Mouse (Mus musculus) CH12.LX (cell line): Measurements from ENCODE around the gene Dnase1l1. TPM values are rescaled to one million over a fixed set of nuclear protein-coding genes. Genes with fewer than 3 reads are reported as not detected.
A peak's percentile ranks its signal among the peaks of the same experiment; 100 is the strongest.

ENCODE experiments used
- DNase-seq: peaks from one replicate; pipeline ENCODE4 v3.0.0-alpha.2; 2013; ENCODE audit errors: extremely low read depth
- H3K27ac ChIP-seq: 2 replicates; pipeline ENCODE4 v1.5.1; 2012; ENCODE audit warnings: low read depth, mild to moderate bottlenecking, control low read depth, moderate library complexity; ENCODE audit not compliant: insufficient read depth
- H3K27me3 ChIP-seq: replicated peaks from 2 replicates; pipeline ENCODE3; 2012; ENCODE audit warnings: inconsistent platforms
- H3K36me3 ChIP-seq, 2 experiments: replicated peaks in 1 of 2; 2 replicates each; pipeline versions ENCODE3 to v1.6.1; 2012; ENCODE audit warnings: inconsistent platforms in 1 of 2, low read length in 1 of 2, mild to moderate bottlenecking in 1 of 2, mixed read lengths in 1 of 2, moderate library complexity in 1 of 2; ENCODE audit not compliant: control insufficient read depth in 1 of 2, insufficient read depth in 1 of 2
- H3K4me1 ChIP-seq, 2 experiments: 2 replicates each; pipeline ENCODE4 v1.6.1; 2012; ENCODE audit warnings: inconsistent platforms in 1 of 2, moderate library complexity in 1 of 2; ENCODE audit not compliant: insufficient read depth in 2 of 2, control insufficient read depth in 1 of 2
- H3K4me2 ChIP-seq: 2 replicates; pipeline ENCODE4 v1.6.1; 2012; ENCODE audit warnings: low read depth, mild to moderate bottlenecking, control low read depth; ENCODE audit not compliant: poor library complexity, insufficient read depth, severe bottlenecking
- H3K4me3 ChIP-seq, 3 experiments: fragments of 150-350 bp in 1 of 3; sonication (generic) in 1 of 3; replicated peaks in 1 of 3; 2 replicates each; pipeline versions ENCODE3 to v1.5.1; 2011 to 2012; ENCODE audit warnings: low read depth in 2 of 3, low read length in 2 of 3, mild to moderate bottlenecking in 2 of 3, moderate library complexity in 2 of 3, control low read depth in 1 of 3, improper control_type of control experiment in 1 of 3, inconsistent platforms in 1 of 3, mixed read lengths in 1 of 3; ENCODE audit not compliant: poor library complexity in 1 of 3
- H3K79me2 ChIP-seq: replicated peaks from 2 replicates; pipeline ENCODE4 v1.6.1; 2012; ENCODE audit warnings: mild to moderate bottlenecking, moderate library complexity; ENCODE audit not compliant: control insufficient read depth, poor library complexity, insufficient read depth, severe bottlenecking; ENCODE audit errors: extremely low read depth
- H3K9ac ChIP-seq: 2 replicates; pipeline ENCODE4 v1.6.1; 2012; ENCODE audit warnings: low read depth, mild to moderate bottlenecking, control low read depth, moderate library complexity; ENCODE audit not compliant: insufficient read depth
- H3K9me3 ChIP-seq: replicated peaks from 2 replicates; pipeline ENCODE3; 2012; ENCODE audit warnings: low read length, inconsistent platforms, mixed read lengths
- BHLHE40 ChIP-seq: IDR thresholded peaks from 2 replicates; pipeline ENCODE4 v1.6.1; 2011; ENCODE audit warnings: mild to moderate bottlenecking, low read depth, low read length, improper control_type of control experiment
- CHD1 ChIP-seq: IDR thresholded peaks from 2 replicates; pipeline ENCODE4 v1.6.1; 2012; ENCODE audit warnings: low read depth, low read length, improper control_type of control experiment, inconsistent platforms
- CHD2 ChIP-seq: IDR thresholded peaks from 2 replicates; pipeline ENCODE4 v1.6.1; 2011; ENCODE audit warnings: low read length, improper control_type of control experiment
- CTCF ChIP-seq, 2 experiments: IDR thresholded peaks in 1 of 2; conservative IDR thresholded peaks in 1 of 2; 2 replicates each; pipeline ENCODE4 v1.5.1; 2011 to 2012; ENCODE audit warnings: low read depth in 2 of 2, low read length in 2 of 2, improper control_type of control experiment in 1 of 2, inconsistent platforms in 1 of 2, mild to moderate bottlenecking in 1 of 2, moderate library complexity in 1 of 2
- E2F4 ChIP-seq: IDR thresholded peaks from 2 replicates; pipeline ENCODE4 v1.6.1; 2011; ENCODE audit warnings: low read depth, low read length, improper control_type of control experiment; ENCODE audit not compliant: insufficient replicate concordance
- ELF1 ChIP-seq: IDR thresholded peaks from 2 replicates; pipeline ENCODE4 v1.6.1; 2014; ENCODE audit warnings: low read depth, mild to moderate bottlenecking, inconsistent platforms, low read length, improper control_type of control experiment
- EP300 ChIP-seq: IDR thresholded peaks from 2 replicates; pipeline ENCODE4 v1.6.1; 2011; ENCODE audit warnings: low read length, improper control_type of control experiment
- ETS1 ChIP-seq: conservative IDR thresholded peaks from 2 replicates; pipeline ENCODE4 v1.6.1; 2012; ENCODE audit warnings: low read depth, mild to moderate bottlenecking, inconsistent platforms, low read length, improper control_type of control experiment, moderate library complexity
- GABPA ChIP-seq: IDR thresholded peaks from 2 replicates; pipeline ENCODE4 v1.6.1; 2012; ENCODE audit warnings: low read depth, low read length, improper control_type of control experiment, inconsistent platforms; ENCODE audit not compliant: insufficient replicate concordance
- HCFC1 ChIP-seq: IDR thresholded peaks from 2 replicates; pipeline ENCODE4 v1.6.1; 2012; ENCODE audit warnings: low read depth, mild to moderate bottlenecking, inconsistent platforms, low read length, improper control_type of control experiment
- IRF4 ChIP-seq: IDR thresholded peaks from 2 replicates; pipeline ENCODE4 v1.6.1; 2014; ENCODE audit warnings: low read depth, mild to moderate bottlenecking, inconsistent platforms, low read length, improper control_type of control experiment
- JUN ChIP-seq: IDR thresholded peaks from 2 replicates; pipeline ENCODE4 v1.6.1; 2011; ENCODE audit warnings: low read depth, mild to moderate bottlenecking, low read length, improper control_type of control experiment, moderate library complexity; ENCODE audit not compliant: insufficient read depth
- JUND ChIP-seq: conservative IDR thresholded peaks from 2 replicates; pipeline ENCODE4 v1.6.1; 2011; ENCODE audit warnings: low read depth, low read length, improper control_type of control experiment
- KAT2A ChIP-seq: IDR thresholded peaks from 2 replicates; pipeline ENCODE4 v1.6.1; 2012; ENCODE audit warnings: low read length, improper control_type of control experiment, inconsistent platforms; ENCODE audit not compliant: insufficient replicate concordance
- MAFK ChIP-seq: IDR thresholded peaks from 2 replicates; pipeline ENCODE4 v1.6.1; 2011; ENCODE audit warnings: low read length, improper control_type of control experiment; ENCODE audit not compliant: insufficient replicate concordance
- MAX ChIP-seq: IDR thresholded peaks from 2 replicates; pipeline ENCODE4 v1.6.1; 2011; ENCODE audit warnings: low read length, improper control_type of control experiment
- MAZ ChIP-seq: IDR thresholded peaks from 2 replicates; pipeline ENCODE4 v1.6.1; 2012; ENCODE audit warnings: low read depth, mild to moderate bottlenecking, inconsistent platforms, low read length, improper control_type of control experiment, moderate library complexity
- MEF2A ChIP-seq: IDR thresholded peaks from 2 replicates; pipeline ENCODE4 v1.6.1; 2014; ENCODE audit warnings: low read depth, mild to moderate bottlenecking, inconsistent platforms, low read length, improper control_type of control experiment, borderline replicate concordance
- MXI1 ChIP-seq: IDR thresholded peaks from 2 replicates; pipeline ENCODE4 v1.6.1; 2011; ENCODE audit warnings: mild to moderate bottlenecking, low read depth, low read length, improper control_type of control experiment
- MYC ChIP-seq: IDR thresholded peaks from 2 replicates; pipeline ENCODE4 v1.6.1; 2011; ENCODE audit warnings: low read depth, mild to moderate bottlenecking, improper control_type of control experiment, low read length
- NELFE ChIP-seq: IDR thresholded peaks from 2 replicates; pipeline ENCODE4 v1.6.1; 2011; ENCODE audit warnings: low read depth, low read length, improper control_type of control experiment
- NRF1 ChIP-seq: IDR thresholded peaks from 2 replicates; pipeline ENCODE4 v1.6.1; 2014; ENCODE audit warnings: low read depth, mild to moderate bottlenecking, inconsistent platforms, low read length, improper control_type of control experiment, moderate library complexity
- PAX5 ChIP-seq: IDR thresholded peaks from 2 replicates; pipeline ENCODE4 v1.6.1; 2012; ENCODE audit warnings: low read length, inconsistent platforms, mixed read lengths
- POLR2A ChIP-seq: IDR thresholded peaks from 2 replicates; pipeline ENCODE4 v1.6.1; 2011; ENCODE audit warnings: low read depth, mild to moderate bottlenecking, improper control_type of control experiment, low read length
- POLR2AphosphoS2 ChIP-seq: IDR thresholded peaks from 2 replicates; pipeline ENCODE4 v1.6.1; 2011; ENCODE audit warnings: low read depth, low read length, improper control_type of control experiment
- RAD21 ChIP-seq: IDR thresholded peaks from 2 replicates; pipeline ENCODE4 v1.6.1; 2011; ENCODE audit warnings: low read depth, mild to moderate bottlenecking, low read length, improper control_type of control experiment, moderate library complexity
- RCOR1 ChIP-seq: conservative IDR thresholded peaks from 2 replicates; pipeline ENCODE4 v1.6.1; 2012; ENCODE audit warnings: low read depth, mild to moderate bottlenecking, inconsistent platforms, low read length, improper control_type of control experiment
- SIN3A ChIP-seq: IDR thresholded peaks from 2 replicates; pipeline ENCODE4 v1.6.1; 2012; ENCODE audit warnings: low read length, improper control_type of control experiment, inconsistent platforms
- SMC3 ChIP-seq: IDR thresholded peaks from 2 replicates; pipeline ENCODE4 v1.6.1; 2011; ENCODE audit warnings: low read depth, low read length, improper control_type of control experiment
- TBP ChIP-seq: conservative IDR thresholded peaks from 2 replicates; pipeline ENCODE4 v1.6.1; 2011; ENCODE audit warnings: low read depth, low read length, improper control_type of control experiment
- TCF12 ChIP-seq: IDR thresholded peaks from 2 replicates; pipeline ENCODE4 v1.6.1; 2014; ENCODE audit warnings: low read depth, mild to moderate bottlenecking, inconsistent platforms, low read length, improper control_type of control experiment
- UBTF ChIP-seq: IDR thresholded peaks from 2 replicates; pipeline ENCODE4 v1.6.1; 2012; ENCODE audit warnings: low read depth, mild to moderate bottlenecking, inconsistent platforms, low read length, improper control_type of control experiment, moderate library complexity
- USF1 ChIP-seq: IDR thresholded peaks from 2 replicates; pipeline ENCODE4 v1.6.1; 2014; ENCODE audit warnings: low read depth, mild to moderate bottlenecking, inconsistent platforms, low read length, improper control_type of control experiment
- USF2 ChIP-seq: conservative IDR thresholded peaks from 2 replicates; pipeline ENCODE4 v1.6.1; 2011; ENCODE audit warnings: low read depth, low read length, improper control_type of control experiment
- ZC3H11A ChIP-seq: IDR thresholded peaks from 2 replicates; pipeline ENCODE4 v1.6.1; 2012; ENCODE audit warnings: low read depth, mild to moderate bottlenecking, inconsistent platforms, low read length, improper control_type of control experiment
- ZKSCAN1 ChIP-seq: IDR thresholded peaks from 2 replicates; pipeline ENCODE4 v1.6.1; 2012; ENCODE audit warnings: low read depth, inconsistent platforms, low read length, improper control_type of control experiment, borderline replicate concordance
- ZMIZ1 ChIP-seq: IDR thresholded peaks from 2 replicates; pipeline ENCODE4 v1.6.1; 2012; ENCODE audit warnings: low read depth, mild to moderate bottlenecking, inconsistent platforms, low read length, improper control_type of control experiment
- ZNF384 ChIP-seq: IDR thresholded peaks from 2 replicates; pipeline ENCODE4 v1.6.1; 2012; ENCODE audit warnings: low read depth, low read length, improper control_type of control experiment, inconsistent platforms
- dilution Hi-C: fragments of 300-500 bp; cut with MboI; formaldehyde crosslinking; loops from 2 replicates; pipeline ENCODE4 v1.14.3; 2020; ENCODE audit warnings: low sequenced_read_pairs; ENCODE audit not compliant: extremely low pct_unique_long_range_greater_than_20kb, extremely low pct_ligation_motif_present
- in situ Hi-C: fragments of 300-500 bp; cut with MboI; formaldehyde crosslinking; loops from 3 replicates; pipeline ENCODE4 v1.14.3; 2019; ENCODE audit warnings: low sequenced_read_pairs, low pct_ligation_motif_present, low pct_unique_long_range_greater_than_20kb, mixed read lengths
- polyA plus RNA-seq: library from polyadenylated mRNA; unstranded; fragments of >175 nt; gene quantifications from 2 replicates; pipeline ENCODE4 v1.2.1, GENCODE M21; 2012; ENCODE audit warnings: low read depth; ENCODE audit not compliant: insufficient read length
- total RNA-seq, 2 experiments: library from RNA; depleted of rRNA; stranded (reverse); fragments of 300-350 nt in 1 of 2; fragments of >200 nt in 1 of 2; gene quantifications; 2 replicates each; pipeline ENCODE4 v1.2.3; 2012 to 2014

Dnase1l1 gene
- total and polyA plus RNA-seq, 3 experiments = 4.3 to 5.1 (median 4.7) TPM

GRCm38 (mm10) chrX:74270902-74271551, 11.1 kb downstream of the Dnase1l1 start:
- dilution Hi-C loops = no loop called here
- Histone ChIP-seq H3K4me1 (peaks cover 0 to 14% of the 10 kb centered on the region in 2 experiments; a peak in 2 of 4 replicates), H3K27ac (no peak overlapping the region; the same call in 1 of the 2 replicates), H3K4me3 (peak overlapping the region; percentile 66 to 91 (median 88)), H3K9ac (peak overlapping the region; percentile 96), H3K27me3 (no peaks in the 10 kb centered on the region), H3K79me2 (peaks cover 16% of the 10 kb centered on the region)
- in situ Hi-C loops = no loop called here
- TF ChIP-seq CHD2 = no peak
- no peak for TF ChIP-seq EP300
- TF ChIP-seq IRF4 = no peak
- no peak for TF ChIP-seq UBTF
- TF ChIP-seq USF1 = no peak
- peak; percentile 45; the same call in 1 of the 2 replicates for TF ChIP-seq MAX
- TF ChIP-seq POLR2AphosphoS2 = peak; percentile 20; the same call in 1 of the 2 replicates
- TF ChIP-seq CHD1 = peak; percentile 64; the same call in 1 of the 2 replicates
- no peak for TF ChIP-seq NRF1
- no peak for TF ChIP-seq ZC3H11A
- no peak for TF ChIP-seq KAT2A
- no peak for TF ChIP-seq CTCF (conservative IDR thresholded peaks at IDR 0.05 in 1 of 2, IDR thresholded peaks at IDR 0.05 in 1 of 2; ENCODE audit: low read depth in 2 of 2, low read length in 2 of 2)
- no peak for TF ChIP-seq TBP
- TF ChIP-seq SIN3A = no peak; the same call in 1 of the 2 replicates
- no peak for TF ChIP-seq MXI1
- TF ChIP-seq ELF1 = no peak
- no peak for TF ChIP-seq JUN
- no peak for TF ChIP-seq JUND
- TF ChIP-seq POLR2A = peak; percentile 1; the same call in 1 of the 2 replicates
- TF ChIP-seq RCOR1 = no peak
- no peak for TF ChIP-seq RAD21
- TF ChIP-seq MAFK = no peak
- no peak for TF ChIP-seq E2F4
- no peak for TF ChIP-seq TCF12
- no peak for TF ChIP-seq ETS1
- no peak for TF ChIP-seq NELFE
- no peak for TF ChIP-seq MEF2A
- no peak for TF ChIP-seq USF2
- no peak for TF ChIP-seq GABPA
- TF ChIP-seq SMC3 = no peak
- no peak for TF ChIP-seq HCFC1
- no peak for TF ChIP-seq PAX5
- no peak for TF ChIP-seq BHLHE40
- TF ChIP-seq ZNF384 = no peak
- TF ChIP-seq ZKSCAN1 = no peak
- TF ChIP-seq ZMIZ1 = no peak
- TF ChIP-seq MYC = peak; percentile 86; the same call in 1 of the 2 replicates
- TF ChIP-seq MAZ = no peak
- TF ChIP-seq, all 38 proteins: peak for 5
- DNase-seq = peak; percentile 52
- Histone ChIP-seq H3K9me3 (no peaks in the 10 kb centered on the region), H3K36me3 (peaks cover 14 to 19% of the 10 kb centered on the region in 2 experiments), H3K4me2 (no peak overlapping the region)
